Mouse (Mus musculus) spleen, adult 2 months (tissue): ENCODE results near the gene Tmc8.

Experiments used
- CTCF ChIP-seq: fragments of 200-500 bp; IDR thresholded peaks from 2 replicates; pipeline ENCODE4 v1.5.1; 2011; ENCODE audit warnings: mild to moderate bottlenecking, inconsistent platforms; ENCODE audit not compliant: insufficient read depth, insufficient read length, insufficient replicate concordance; ENCODE audit errors: extremely low read depth
- POLR2A ChIP-seq: fragments of 200-500 bp; IDR thresholded peaks from 2 replicates; pipeline ENCODE4 v1.6.1; 2011; ENCODE audit warnings: low read depth, low read length, inconsistent platforms

DNA sequence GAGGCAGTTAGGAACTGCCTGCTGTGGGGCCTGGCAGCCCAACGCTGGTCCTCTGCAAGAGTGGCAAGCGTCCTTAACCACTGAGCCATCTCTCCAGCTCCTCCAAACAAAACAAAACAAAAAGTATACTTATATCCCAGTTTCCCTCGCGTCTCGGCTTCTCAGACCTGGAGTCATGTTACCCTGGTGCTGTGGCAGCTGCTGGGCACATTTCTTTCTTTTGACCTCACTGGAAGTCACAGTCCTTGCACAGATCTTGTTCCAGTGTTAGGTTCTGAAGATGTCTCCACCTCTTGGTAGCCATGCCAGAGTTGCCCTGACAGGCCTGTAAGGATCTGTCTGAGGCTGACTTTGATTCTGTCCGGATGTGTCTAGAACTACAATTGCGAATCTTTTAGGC is 19.8 kb downstream of the Tmc8 start:
- TF ChIP-seq POLR2A (no peak), CTCF (no peak)
